Mouse (Mus musculus): Measurements from ENCODE around the gene Tcf15.
A peak's percentile ranks its signal among the peaks of the same experiment; 100 is the strongest.

The Tcf15 gene

DNA sequence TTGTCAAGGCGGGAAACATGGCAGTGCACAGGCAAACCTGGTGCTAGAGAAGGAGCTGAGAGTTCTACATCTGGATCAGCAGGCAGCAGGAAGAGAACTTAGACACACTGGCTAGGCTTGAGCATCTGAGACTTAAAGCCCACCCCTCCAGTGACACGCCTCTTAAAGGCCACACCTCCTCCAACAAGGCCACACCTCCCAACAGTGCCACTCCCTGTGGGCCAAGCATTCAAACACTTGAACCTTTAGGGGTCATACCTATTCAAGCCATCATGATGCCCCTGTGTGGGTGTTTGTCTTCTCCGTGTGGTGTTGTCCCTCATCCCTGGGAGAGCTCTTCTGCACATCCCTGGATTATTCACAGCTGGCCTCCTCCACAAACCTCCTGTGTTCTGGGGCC is 31.5 kb downstream of the Tcf15 start:
- no peak for DNase-seq (ENCODE audit: low spot score)

DNA sequence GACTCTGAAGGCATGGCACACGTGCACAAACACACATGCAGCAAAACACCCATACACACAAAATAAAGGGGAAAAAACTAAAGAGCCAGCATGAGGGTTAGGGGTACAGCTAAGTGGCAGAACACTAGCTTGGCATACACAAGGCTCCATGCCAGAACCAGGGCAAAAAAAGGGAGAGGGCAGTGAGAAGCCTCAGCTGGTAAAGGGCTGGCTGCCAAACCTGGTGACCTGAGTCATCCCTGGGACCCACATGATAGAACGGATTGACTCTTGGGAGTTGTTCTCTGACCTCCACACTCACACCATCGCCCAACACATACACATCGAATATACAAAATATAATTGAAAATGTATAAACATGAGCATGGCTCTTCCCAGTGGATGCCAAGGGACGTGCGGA is 33.3 kb downstream of the Tcf15 start:
- no peak for DNase-seq (ENCODE audit: low spot score)

DNA sequence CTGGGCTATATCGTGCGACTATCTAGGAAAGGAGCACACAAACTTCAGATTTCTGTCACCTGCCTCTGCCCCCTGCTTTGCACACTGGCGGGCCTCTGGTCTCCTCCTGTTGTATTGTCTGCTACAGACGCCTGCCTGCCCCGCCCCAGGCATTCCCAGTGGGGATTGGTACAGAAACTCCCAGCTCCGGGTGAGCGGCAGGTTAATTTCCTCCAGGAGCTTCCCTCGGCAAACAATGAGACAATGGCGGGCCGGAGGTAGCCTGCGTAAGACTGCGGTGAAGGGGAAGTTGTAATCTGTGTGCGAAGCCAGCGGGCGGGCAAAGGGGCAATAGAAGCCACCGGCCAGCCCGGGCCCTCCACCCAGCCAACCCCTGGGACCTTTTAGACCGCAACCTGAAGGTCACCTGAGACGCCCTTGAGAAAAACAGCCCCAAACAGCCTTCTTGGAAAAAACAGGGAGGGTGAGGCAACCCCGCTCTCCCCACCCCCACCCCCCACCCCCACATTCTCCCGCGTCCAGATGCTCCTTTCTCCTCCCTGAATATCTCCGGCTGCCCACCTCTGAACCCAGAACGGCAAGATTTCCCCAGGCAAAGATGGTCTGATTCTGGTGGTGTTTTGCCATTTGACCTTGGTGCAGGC is 33.9 kb downstream of the Tcf15 start:
- DNase-seq (ENCODE audit: low spot score): peak; percentile 21

DNA sequence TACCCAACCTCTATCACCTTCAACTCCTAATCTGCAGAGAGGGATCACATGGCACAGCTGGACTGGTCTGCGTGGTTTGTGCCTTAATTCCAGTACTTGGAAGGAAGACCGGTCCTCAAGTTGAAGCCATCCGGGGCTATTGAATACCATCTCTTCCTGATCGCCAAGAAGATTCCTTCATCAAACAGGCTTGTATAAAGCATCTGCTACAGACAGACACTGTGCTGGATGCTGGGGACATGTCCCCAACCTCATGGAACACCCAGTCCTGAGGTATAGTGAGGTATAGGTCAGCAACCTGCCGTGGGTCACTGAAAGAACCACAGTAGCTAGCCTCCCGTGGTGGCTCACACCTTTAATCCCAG is 34.4 kb downstream of the Tcf15 start:
- DNase-seq (ENCODE audit: low spot score): no peak

DNA sequence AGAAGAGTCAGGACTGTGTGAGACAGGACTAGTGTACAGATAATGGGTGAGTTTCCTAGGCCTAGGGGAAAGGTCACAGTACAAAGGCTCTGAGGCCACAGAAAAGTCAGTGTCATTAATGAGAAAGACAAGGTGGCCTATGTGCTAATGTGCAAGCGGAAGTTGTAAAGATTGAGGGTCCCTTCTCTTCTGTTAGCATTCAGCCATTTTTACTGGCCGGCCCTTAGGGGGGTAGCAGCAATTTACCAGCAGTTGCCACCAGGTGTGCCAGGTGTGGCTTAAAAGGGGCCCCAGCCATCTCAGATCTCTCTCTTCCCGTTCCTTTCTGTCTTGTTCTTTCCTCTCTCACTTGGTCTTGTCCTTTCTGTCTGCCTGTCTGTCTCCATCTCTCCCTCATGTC is 35.0 kb downstream of the Tcf15 start:
- DNase-seq (ENCODE audit: low spot score): no peak

DNA sequence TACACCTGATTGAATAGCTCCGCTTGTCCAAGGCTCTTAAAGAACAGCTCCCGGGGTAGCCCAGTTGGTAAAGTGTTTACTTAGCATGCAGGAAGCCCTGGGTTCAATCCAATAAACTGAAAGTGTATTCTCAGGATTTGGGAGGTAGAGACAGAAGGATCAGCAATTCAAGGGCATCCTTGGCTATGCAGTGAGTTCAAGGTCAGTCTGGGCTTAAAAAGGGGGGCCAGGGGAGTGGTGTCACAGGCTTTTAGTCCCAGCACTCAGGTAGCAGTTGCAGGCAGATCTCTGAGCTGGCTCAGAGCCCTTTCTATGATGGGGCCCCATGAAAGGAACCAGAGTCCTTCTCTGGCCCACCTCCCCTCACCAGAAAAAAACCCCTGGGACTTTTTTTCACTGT is 35.9 kb downstream of the Tcf15 start:
- DNase-seq (ENCODE audit: low spot score): no peak

DNA sequence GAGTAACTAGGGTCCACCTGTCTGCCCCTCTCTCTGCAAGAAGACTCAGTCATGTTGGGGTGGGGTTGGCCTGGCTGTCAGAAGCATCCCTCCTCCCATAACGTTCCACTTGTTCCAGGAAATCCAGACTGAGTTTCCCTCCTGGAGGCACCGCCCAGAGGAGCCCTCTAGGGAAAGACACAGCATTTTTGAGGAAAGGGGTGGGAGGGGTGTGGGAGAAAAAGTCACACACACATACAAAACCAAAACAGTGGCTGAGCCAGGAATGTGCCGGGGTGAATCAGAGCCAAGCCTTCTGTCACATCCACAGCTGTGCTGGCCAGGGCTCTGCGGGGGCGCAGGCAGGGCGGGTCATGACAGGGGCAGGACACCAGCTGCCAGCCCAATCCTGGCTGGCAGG is 37.0 kb downstream of the Tcf15 start:
- no peak for DNase-seq (ENCODE audit: low spot score)

DNA sequence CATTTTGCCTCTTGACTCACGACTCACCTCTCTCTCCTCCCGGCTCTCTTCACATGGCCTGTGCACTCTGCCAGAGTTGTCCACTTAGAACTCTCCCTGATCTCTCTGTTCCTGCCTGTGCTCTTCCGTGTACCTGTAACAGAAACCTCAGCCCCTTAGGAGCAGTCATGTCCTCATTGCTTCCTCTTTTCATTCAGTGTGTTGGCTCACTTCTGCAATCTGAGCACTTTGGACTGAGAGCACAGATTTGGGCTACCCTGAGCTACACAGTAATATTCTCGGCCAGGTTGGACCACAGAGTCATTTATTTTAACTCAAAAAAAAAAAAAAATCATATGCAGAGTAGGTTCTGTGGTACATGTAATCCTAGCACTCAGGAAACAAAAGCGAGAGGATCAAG is 43.8 kb downstream of the Tcf15 start:
- DNase-seq (ENCODE audit: low spot score): no peak

DNA sequence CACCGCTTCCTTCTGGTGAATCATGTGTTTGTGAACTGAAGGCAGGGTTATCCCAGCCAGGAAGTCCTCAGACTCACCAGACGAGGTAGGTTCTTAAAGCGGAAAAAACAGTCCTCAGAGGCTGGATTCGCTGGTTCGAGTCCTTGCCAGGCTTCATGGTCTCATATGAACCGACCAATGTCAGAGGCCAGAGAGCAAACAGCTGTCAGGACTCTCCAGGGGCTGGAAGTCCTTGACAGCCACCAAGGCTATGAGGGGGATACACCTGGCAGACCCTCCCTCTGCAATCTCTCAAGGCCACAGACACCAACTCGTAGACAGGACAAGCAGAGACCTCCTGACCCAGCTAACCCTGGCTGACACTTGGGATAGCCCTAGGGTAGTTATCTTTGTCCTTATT is 45.9 kb downstream of the Tcf15 start:
- DNase-seq (ENCODE audit: low spot score): no peak

DNA sequence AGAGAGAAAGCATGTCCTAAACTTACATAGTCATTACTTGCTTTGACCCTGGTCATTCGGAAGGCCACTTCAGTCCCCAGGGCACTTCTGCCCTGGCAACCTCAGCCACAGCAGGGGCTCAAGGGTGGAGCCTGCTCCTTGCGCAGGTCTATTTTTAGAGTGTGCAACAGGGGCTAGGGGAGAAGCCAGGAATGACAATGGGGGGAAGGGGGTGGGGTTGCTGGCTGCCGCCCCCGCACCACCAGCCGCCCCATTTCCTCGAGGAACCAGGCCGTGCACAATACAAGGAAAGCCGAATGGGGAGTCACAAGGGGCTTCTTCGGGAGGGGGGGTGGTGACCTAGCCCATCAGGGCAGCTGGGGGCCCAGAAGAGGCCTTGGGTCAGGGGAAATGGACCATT is 46.3 kb downstream of the Tcf15 start:
- DNase-seq (ENCODE audit: low spot score): no peak

DNA sequence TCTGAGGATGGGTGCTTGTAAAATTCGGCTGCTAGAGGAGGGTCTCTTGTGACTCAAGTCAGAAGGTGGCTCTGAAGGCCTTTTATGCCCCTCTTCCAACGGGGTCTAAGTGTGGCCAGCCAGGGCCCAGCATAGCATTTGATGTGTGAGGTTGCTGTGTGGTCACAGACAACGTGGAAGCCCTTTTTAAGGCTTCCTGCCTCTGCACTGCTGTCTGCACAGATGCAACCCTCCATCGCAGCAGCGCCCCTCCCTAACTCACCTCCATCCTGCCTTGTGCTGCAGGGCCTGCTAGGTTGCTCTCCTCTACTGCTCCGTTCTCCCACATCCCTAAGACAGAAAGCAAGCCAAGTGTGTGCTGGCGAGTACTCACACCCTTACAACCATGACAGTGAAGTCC is 46.8 kb downstream of the Tcf15 start:
- DNase-seq (ENCODE audit: low spot score): no peak

DNA sequence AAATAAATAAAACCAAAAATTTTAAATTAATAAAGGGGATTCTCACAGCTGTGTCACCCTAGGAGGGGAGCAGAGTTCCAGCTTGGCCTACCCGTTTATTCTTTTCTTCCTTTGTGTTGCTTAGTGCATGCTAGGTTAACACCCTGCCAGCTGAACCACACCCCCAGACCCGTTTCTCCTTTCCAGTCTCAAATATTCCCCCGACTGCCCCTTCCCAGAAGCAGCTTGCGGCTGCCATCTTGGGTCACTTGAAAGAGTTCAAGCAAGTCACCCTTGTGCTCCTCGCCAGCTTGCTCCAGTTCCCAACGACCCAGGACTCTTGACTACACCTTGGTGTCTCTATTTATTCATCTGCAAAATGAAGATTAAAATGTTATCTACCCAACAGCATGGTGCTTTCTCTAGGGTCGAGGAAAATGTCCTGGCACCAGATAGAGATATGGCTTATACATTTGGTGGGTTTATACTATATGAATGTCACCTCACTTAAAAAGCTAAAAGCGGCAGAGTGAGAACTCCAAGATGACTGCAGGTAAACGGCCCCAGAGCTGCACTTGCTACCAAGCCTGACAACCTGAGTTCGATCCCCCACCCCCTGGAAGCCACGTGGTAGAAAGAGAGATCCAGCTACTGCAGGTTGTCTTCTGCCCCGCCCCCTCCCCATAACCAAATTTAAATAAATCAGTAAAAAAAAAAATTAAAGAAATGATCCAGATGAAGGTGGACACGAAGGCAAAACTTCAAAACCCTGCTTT is 49.4 kb downstream of the Tcf15 start:
- no peak for DNase-seq (ENCODE audit: low spot score)

DNA sequence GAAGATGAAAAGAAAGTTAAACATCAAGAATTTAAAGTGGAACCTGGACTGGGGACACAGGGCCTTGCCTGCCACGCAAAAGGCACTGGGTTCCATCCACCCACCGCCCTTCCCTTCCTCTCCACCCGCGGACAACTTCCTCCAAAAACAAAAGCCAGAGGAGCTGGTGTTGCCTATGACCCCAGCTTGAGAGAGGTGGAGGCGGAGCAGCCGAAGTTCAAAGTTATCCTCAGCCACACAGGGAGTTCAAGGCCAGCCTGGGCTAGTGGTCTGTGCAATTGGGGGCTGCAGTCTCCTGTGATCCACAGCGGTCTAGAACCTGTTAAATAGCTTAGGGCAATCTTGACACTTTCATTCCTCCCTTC is 50.0 kb downstream of the Tcf15 start:
- no peak for DNase-seq (ENCODE audit: low spot score)

DNA sequence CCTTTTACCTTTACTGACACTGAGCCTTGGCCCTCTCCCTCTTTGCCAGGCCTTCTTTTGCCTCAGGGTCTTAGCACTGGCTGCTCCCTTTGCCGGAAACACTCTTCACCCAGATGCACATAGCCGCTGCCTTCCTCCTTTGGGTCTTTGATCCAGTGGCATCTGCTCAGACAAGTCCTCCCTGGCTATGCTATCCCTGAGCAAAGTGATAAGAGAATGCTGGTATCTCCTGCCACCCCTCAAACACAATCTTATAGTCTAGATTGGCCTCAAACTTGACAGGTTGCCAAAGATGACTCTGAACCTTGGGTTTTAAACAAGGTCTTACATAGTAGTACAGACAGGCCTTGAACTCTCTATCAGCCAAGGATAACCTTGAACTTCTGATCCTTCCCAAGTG is 51.2 kb downstream of the Tcf15 start:
- no peak for DNase-seq (ENCODE audit: low spot score)

DNA sequence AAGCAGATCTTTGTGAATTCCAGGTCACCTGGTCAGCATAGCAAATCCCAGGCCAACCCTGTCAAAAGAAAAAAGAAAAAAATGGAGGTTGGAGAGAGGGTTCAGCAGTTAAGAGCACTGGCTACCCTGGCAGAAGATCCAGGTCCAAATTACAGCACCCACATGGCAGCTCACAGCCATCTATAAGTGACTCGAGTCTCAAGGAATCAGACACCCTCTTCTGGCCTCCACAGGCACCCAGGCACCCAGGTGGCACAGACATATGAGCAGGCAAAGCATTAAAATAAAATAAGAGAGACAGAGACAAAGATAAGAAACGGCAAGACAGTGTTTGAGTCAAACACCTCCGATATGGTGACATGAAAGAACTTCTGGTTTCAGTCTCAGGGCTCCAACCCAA is 53.5 kb downstream of the Tcf15 start:
- no peak for DNase-seq (ENCODE audit: low spot score)

DNA sequence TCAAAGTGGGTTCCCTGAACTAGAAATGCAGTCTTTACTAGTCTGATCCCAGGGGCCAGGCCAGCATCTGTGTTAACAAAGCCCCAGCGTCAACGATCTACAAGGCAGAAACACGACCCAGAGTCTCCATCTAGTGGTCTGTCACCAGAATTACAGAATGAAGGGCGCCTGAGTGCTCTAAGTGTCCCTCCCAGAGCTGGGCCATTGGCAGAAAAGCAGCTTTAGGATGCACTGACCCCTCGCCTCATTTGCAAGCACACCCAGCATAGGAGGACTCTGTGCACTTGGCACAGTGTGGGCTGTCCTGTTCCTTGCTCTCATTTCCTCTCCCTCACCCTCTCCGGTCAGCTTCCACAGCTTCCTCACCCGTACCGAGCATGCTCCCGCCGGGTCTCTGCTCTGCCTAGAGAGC is 53.9 kb downstream of the Tcf15 start:
- DNase-seq (ENCODE audit: low spot score): peak; percentile 92

All from embryo, embryonic 10 days (tissue).